In genomic region chr5:125154178-125154577, GRCm38 (mm10) we compare ENCODE assay signal across 15 mouse cellular contexts. TPM values are rescaled to one million over a fixed set of nuclear protein-coding genes. Genes with fewer than 3 reads are reported as not detected.
DNase-seq lines count a peak whose midpoint lies in the region; ATAC-seq and TF ChIP-seq lines count a peak whose summit lies in the region.
"Had no signal": no experiment of that assay in that cellular context is flagged by ENCODE, and none has a peak within 500 bp of the region (broad histone marks: within the 10 kb centered on the region; RNA-seq: fewer than 3 reads in every experiment).

No protein-coding gene starts in this region.

- no peak overlapping the region for H3K9ac ChIP-seq in forebrain, postnatal 0 days
- H3K9ac ChIP-seq in midbrain, embryonic 12.5 days (replicated peaks), result no peak overlapping the region
- H3K9ac ChIP-seq: liver, embryonic 13.5 days; stomach, embryonic 15.5 days had no signal

- no peak for ATAC-seq in forebrain, postnatal 0 days
- ATAC-seq in midbrain, embryonic 12.5 days (ENCODE audit: low FRiP score, low read depth), result no peak
- ATAC-seq: inflammation-experienced regulatory T-cells, adult 6 months had no signal

- H3K36me3 ChIP-seq in E14TG2a.4 (ENCODE audit: insufficient read depth, low read length), result peaks cover 27% of the 10 kb centered on the region; the same call in 1 of the 2 replicates
- H3K36me3 ChIP-seq in forebrain, postnatal 0 days (ENCODE audit: insufficient read depth), result no peaks in the 10 kb centered on the region
- no peaks in the 10 kb centered on the region for H3K36me3 ChIP-seq in midbrain, embryonic 12.5 days
- H3K36me3 ChIP-seq: liver, embryonic 13.5 days had no signal

- no peak for TF ChIP-seq CTCF in E14TG2a.4 (conservative IDR thresholded peaks at IDR 0.05; ENCODE audit: low read length)
- no peak for TF ChIP-seq CTCF in brain, embryonic 14.5 days (IDR thresholded peaks at IDR 0.05; ENCODE audit: borderline replicate concordance, extremely low read depth, insufficient read depth, insufficient read length)
- TF ChIP-seq CTCF in forebrain, postnatal 0 days (IDR thresholded peaks at IDR 0.05; ENCODE audit: low read depth), result no peak

- no peak for TF ChIP-seq POLR2A in brain, embryonic 14.5 days (IDR thresholded peaks at IDR 0.05; ENCODE audit: borderline replicate concordance, extremely low read depth, insufficient read depth, insufficient read length, poor library complexity, severe bottlenecking)

- H3K27me3 ChIP-seq in E14TG2a.4 (ENCODE audit: insufficient read depth, low read length), result no peaks in the 10 kb centered on the region
- no peaks in the 10 kb centered on the region for H3K27me3 ChIP-seq in forebrain, postnatal 0 days (ENCODE audit: insufficient read depth, low read length)
- H3K27me3 ChIP-seq in midbrain, embryonic 12.5 days, result no peaks in the 10 kb centered on the region
- H3K27me3 ChIP-seq: liver, embryonic 13.5 days; stomach, embryonic 15.5 days had no signal

- DNase-seq in brain, embryonic 14.5 days (ENCODE audit: low read depth), result peak; percentile 79
- DNase-seq in forebrain, postnatal 0 days, result no peak
- no peak for DNase-seq in MN1 (ENCODE audit: low spot score)
- no peak for DNase-seq in urinary bladder, postnatal 25 days (ENCODE audit: low spot score)
- no peak for DNase-seq in urinary bladder, postnatal 4 days (ENCODE audit: low spot score in 2 of 2)
- DNase-seq in right cerebral cortex, postnatal 25 days, result no peak
- DNase-seq: adrenal gland, postnatal 14 days; cerebellum, adult 11 months; kidney, postnatal 4 days; liver, embryonic 13.5 days had no signal

- H3K27ac ChIP-seq in forebrain, postnatal 0 days (ENCODE audit: low read depth, low read length), result peak overlapping the region; percentile 82; the same call in 1 of the 2 replicates
- H3K27ac ChIP-seq in midbrain, embryonic 12.5 days (replicated peaks), result peak overlapping the region; percentile 63
- H3K27ac ChIP-seq: liver, embryonic 13.5 days; macrophage had no signal

- H3K4me2 ChIP-seq in forebrain, postnatal 0 days (ENCODE audit: low read depth), result no peak overlapping the region
- H3K4me2 ChIP-seq in midbrain, embryonic 12.5 days (replicated peaks), result no peak overlapping the region
- H3K4me2 ChIP-seq: liver, embryonic 13.5 days; stomach, embryonic 15.5 days had no signal

- no peaks in the 10 kb centered on the region for H3K9me3 ChIP-seq in E14TG2a.4 (ENCODE audit: low read length)
- no peaks in the 10 kb centered on the region for H3K9me3 ChIP-seq in forebrain, postnatal 0 days (ENCODE audit: low read length)
- no peaks in the 10 kb centered on the region for H3K9me3 ChIP-seq in midbrain, embryonic 12.5 days
- H3K9me3 ChIP-seq: liver, embryonic 13.5 days; stomach, embryonic 15.5 days had no signal

- WGBS in forebrain, postnatal 0 days, result 13% methylated on average over 5 of the region's 5 CpGs
- WGBS in midbrain, embryonic 12.5 days, result 32% methylated on average over 5 of the region's 5 CpGs

- H3K4me3 ChIP-seq in E14TG2a.4 (replicated peaks; ENCODE audit: low read length), result 0 out of 2 replicates have a peak overlapping the region, but pooled peaks have one; percentile 17
- no peak overlapping the region for H3K4me3 ChIP-seq in forebrain, postnatal 0 days (ENCODE audit: low read depth, low read length)
- H3K4me3 ChIP-seq in midbrain, embryonic 12.5 days, result no peak overlapping the region
- H3K4me3 ChIP-seq: liver, embryonic 13.5 days; stomach, embryonic 15.5 days had no signal

- peaks cover 93% of the 10 kb centered on the region for H3K4me1 ChIP-seq in E14TG2a.4 (replicated peaks; ENCODE audit: low read depth, low read length)
- H3K4me1 ChIP-seq in forebrain, postnatal 0 days (ENCODE audit: insufficient read depth), result peaks cover 50% of the 10 kb centered on the region
- peaks cover 97% of the 10 kb centered on the region for H3K4me1 ChIP-seq in midbrain, embryonic 12.5 days

RNA-seq across cellular contexts. Expression of gene Ncor2, which starts 24.8 kb away (rescaled TPM):
- polyA plus RNA-seq in brain, embryonic 14.5 days (2012; rRNA removed), result 31.6 and 71.5 TPM in 2 replicates
- total RNA-seq in forebrain, postnatal 0 days (2014; rRNA removed), result 12.7 and 13.4 TPM in 2 replicates
- polyA plus RNA-seq in forebrain, postnatal 0 days (2015; fragmentation: Nextera tagmentation; extraction: Ambion mirVana), result 11.6 and 16.8 TPM in 2 replicates
- polyA plus RNA-seq in midbrain, embryonic 12.5 days (2016; fragmentation: Nextera tagmentation; extraction: Ambion mirVana), result 24.5 and 25.1 TPM in 2 replicates
